Mouse (Mus musculus) Patski (cell line): ENCODE results near the gene D130040H23Rik. TPM values are rescaled to one million over a fixed set of nuclear protein-coding genes. Genes with fewer than 3 reads are reported as not detected.
A peak's percentile ranks its signal among the peaks of the same experiment; 100 is the strongest.
"Not testable (repeated sequence)": the region's sequence is repeated elsewhere in the genome, so short reads cannot be mapped to it uniquely, and the experiment has no call there.

ENCODE experiments used
- ATAC-seq: fragments of 100-300 bp; one replicate; pipeline ENCODE4 v1.8.0; 2021
- CTCF ChIA-PET: fragments of 350-600 bp; sonication (Branson Sonifier 250); formaldehyde crosslinking; loops from one replicate; lab custom pipeline; 2022; ENCODE audit warnings: inconsistent platforms; lab: Charles Lee
- POLR2A ChIA-PET: fragments of 350-600 bp; sonication (Branson Sonifier 250); formaldehyde crosslinking; loops from one replicate; lab custom pipeline; 2022; ENCODE audit warnings: antibody characterized with exemption, inconsistent platforms; lab: Charles Lee
- DNase-seq: peaks from one replicate; pipeline ENCODE4 v3.0.0-alpha.2; 2011; ENCODE audit warnings: low read depth, low spot score
- H3K27me3 ChIP-seq: fragments of 371-371 bp; one replicate; pipeline ENCODE4 v1.5.1; 2021
- CTCF ChIP-seq: fragments of 100-300 bp; IDR thresholded peaks from one replicate; pipeline ENCODE4 v1.5.1; 2021
- in situ Hi-C: fragments of 300-500 bp; cut with MboI; formaldehyde crosslinking; loops from 3 replicates; pipeline ENCODE4 v1.11.1; 2018; ENCODE audit warnings: low pct_unique_long_range_greater_than_20kb, mixed read lengths
- polyA plus RNA-seq: library from polyadenylated mRNA; unstranded; gene quantifications from one replicate; pipeline ENCODE4 v1.2.3, GENCODE M21; 2021

Gene D130040H23Rik
- polyA plus RNA-seq, result 0.89 TPM

DNA sequence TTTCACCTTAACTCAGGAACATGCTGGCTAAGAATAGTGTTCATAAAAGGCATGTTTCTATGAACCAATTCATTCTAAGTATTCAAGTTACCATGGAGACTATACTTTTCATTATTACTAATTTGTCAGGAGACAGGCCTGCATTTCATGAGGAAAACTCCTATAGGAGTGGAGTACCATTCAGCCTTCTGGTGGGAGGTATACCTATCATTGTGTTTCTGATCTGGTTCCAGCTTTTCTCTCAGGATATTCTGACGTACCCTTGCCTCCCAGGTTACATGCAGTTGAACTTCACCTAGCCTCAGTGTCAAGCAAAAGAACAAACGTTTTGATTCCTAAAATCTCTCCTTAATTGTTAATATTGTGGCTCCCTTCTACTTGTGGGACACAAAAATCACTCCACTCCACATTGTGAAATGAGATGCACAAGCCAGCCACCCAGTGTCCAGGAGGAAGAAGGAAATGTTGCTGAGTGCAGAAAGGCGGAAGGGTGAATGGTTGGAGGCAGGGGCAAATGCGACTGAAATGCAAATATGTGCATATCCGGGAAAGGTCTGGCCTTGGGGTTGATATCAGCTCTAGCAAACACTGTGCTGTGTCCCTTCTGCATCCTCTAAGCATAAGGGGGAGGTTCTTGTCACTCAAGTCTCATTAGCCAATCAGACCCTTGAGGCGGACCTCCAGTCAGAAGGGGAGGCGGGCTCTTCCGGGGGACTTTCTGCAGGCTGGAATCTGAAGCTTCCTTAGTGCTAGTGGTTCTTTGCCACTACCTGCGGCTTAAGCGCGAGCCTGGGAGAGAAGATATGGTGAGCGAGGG is at the start of gene D130040H23Rik:
TSS of gene D130040H23Rik (plus strand) at position 695 of the 817 bp plus-strand sequence.
- in situ Hi-C loops, result no loop called here
- DNase-seq (no peak), ATAC-seq (peak; percentile 75)
- ChIA-PET POLR2A (no interaction called here), CTCF (no interaction called here)
- TF ChIP-seq CTCF, result no peak
- H3K27me3 ChIP-seq, result no peaks in the 10 kb centered on the region

- POLR2A ChIA-PET, result no interaction called here
Measured at GRCm38 (mm10) chr8:69242541-69242940, 28.3 kb upstream of the D130040H23Rik start.

DNA sequence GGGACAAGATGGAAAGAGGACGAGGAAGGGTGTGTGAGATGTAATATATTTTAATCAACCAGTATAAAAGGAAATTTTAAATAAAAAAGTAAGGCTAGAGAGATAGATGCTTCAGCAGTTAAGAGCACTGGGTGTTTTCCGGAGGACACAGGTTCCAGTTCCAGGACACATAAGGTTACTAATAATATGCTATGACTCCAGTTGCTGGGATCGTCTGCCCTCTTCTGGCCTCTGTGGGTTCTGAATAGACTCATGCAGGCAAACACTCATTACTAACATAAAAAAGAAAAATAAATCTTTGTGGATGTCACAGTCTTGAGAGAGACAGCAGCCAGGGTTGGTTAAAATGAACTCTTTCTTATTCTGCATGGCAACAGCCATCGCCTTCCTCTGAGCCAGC is 2.4 kb upstream of the D130040H23Rik start:
- peak; percentile 75 for TF ChIP-seq CTCF
- ChIA-PET CTCF (no interaction called here), POLR2A (no interaction called here)
- no peaks in the 10 kb centered on the region for H3K27me3 ChIP-seq
- DNase-seq (no peak), ATAC-seq (peak; percentile 42)
- in situ Hi-C loops, result no loop called here

More at GRCm38 (mm10) chr8:69242541-69242940, 28.3 kb upstream of the D130040H23Rik start:
- in situ Hi-C loops, result no loop called here
- no peak for DNase-seq
- CTCF ChIA-PET, result no interaction called here
- H3K27me3 ChIP-seq, result no peaks in the 10 kb centered on the region
- no peak for TF ChIP-seq CTCF
- no peak for ATAC-seq

DNA sequence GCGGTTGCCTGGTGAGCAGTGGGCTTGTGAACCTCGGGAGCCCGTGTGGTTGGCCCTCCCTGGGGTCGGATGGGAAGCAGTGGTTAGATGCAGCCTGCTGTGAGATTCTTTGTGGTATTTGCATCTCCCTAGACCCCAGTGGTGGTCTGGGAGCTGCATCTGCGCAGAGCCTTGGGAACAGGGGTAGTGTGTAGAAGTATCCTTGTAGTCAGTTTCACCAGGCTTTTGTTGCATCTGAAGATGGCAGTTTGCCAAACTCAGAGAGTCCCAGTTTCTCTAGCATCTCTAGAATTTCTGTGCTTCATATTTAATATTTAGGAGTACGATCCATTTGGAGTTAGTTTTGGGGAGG is 299 bp downstream of the D130040H23Rik start:
- CTCF ChIA-PET, result no interaction called here
- POLR2A ChIA-PET, result no interaction called here
- no peaks in the 10 kb centered on the region for H3K27me3 ChIP-seq
- no peak for TF ChIP-seq CTCF
- peak; percentile 24 for ATAC-seq
- DNase-seq, result no peak
- in situ Hi-C loops, result no loop called here

- in situ Hi-C loops, result no loop called here
- no peak for TF ChIP-seq CTCF
- POLR2A ChIA-PET, result no interaction called here
- no peak for DNase-seq
- no peak for ATAC-seq
- H3K27me3 ChIP-seq, result no peaks in the 10 kb centered on the region
- CTCF ChIA-PET, result no interaction called here
Measured at GRCm38 (mm10) chr8:69272435-69272834, 1.6 kb downstream of the D130040H23Rik start.

DNA sequence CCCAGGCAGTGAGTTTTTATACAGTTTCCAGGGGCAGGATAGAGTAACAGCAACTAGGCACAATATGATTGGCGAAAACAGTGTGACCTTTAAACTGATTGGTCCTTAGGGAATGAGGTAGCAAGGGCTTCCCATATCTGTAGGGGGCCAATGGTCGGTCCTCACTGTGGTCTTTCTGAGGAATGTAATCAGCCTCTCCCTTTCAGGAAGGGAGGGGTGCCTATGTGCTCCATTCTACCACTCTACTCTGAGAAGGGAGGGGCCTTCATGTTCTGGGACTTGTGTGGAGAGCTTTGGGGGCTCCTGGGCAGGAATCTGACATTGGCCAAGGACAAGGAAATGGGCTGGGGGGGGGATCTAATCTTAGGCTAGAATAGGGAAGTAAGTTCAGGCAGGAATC is 53.9 kb downstream of the D130040H23Rik start:
- in situ Hi-C loops, result loop anchor here (25.0 kb wide), 1 partner anchor 563 kb away; the partner anchor contains the start of gene Cilp2
- POLR2A ChIA-PET, result no interaction called here
- no peak for ATAC-seq
- CTCF ChIA-PET, result no interaction called here
- no peaks in the 10 kb centered on the region for H3K27me3 ChIP-seq
- DNase-seq, result no peak
- no peak for TF ChIP-seq CTCF

DNA sequence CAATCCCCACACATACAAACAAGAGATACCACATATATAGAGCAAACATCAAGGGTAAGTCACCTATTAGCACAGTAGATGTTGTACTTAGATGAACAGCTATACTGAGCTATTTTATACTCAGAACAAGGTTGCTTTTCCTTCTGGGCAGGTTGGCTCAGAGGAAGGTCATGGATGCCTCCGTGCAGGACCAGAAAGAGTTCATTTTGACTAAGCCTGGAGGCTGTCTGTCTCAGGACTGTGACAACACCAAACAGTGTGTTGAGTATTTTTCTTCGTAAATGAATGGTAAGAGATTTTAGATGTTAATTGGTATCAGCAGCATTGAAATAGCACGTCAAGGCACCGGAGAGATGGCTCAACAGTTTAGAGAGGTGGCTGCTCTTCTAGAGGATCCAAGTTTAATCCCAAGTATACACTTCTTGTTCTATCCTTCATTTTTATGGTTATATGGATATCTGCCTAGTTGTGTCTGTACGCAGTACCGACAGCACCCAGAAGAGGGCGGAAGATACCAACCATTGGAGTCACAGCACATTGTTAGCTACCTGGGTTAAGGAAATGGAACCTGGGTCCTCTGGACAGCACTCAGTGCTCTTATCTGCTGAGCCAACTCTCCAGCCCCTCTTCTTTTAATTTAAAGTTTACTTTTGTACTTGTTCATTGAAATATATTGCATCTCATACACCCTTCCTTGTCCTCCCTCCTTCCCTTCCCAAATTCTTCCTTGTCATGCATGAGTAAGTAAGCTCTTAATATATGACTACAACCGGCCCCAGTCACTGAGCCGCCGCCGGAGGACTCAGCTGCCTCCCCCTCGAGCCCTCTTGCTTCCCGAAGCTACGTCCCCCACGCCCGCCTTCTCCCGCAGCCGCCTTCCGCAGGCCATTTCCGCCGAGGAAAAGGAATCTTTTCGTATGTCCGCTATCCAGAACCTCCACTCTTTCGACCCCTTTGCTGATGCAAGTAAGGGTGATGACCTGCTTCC is 57.7 kb downstream of the D130040H23Rik start:
- TF ChIP-seq CTCF, result peak; percentile 79
- ChIA-PET CTCF (interaction anchor here (1.5 kb wide), 1 partner anchor 9 kb away, joined by 4 read pairs; no protein-coding TSS in a partner anchor), POLR2A (no interaction called here)
- no peaks in the 10 kb centered on the region for H3K27me3 ChIP-seq
- in situ Hi-C loops, result loop anchor here (25.0 kb wide), 1 partner anchor 559 kb away; the partner anchor contains the start of gene Cilp2
- ATAC-seq, result peak; percentile 79
- peak; percentile 15 for DNase-seq

GRCm38 (mm10) chr8:69329289-69329688 is 58.4 kb downstream of the D130040H23Rik start:
- POLR2A ChIA-PET, H3K27me3 ChIP-seq, DNase-seq, ATAC-seq: not testable (repeated sequence)
- in situ Hi-C loops, result loop anchor here (25.0 kb wide), 1 partner anchor 558 kb away; the partner anchor contains the start of gene Cilp2
- CTCF ChIA-PET, result interaction anchor here (1.5 kb wide), 1 partner anchor 8 kb away, joined by 4 read pairs; no protein-coding TSS in a partner anchor

Other genes starting within 250 kb of the D130040H23Rik start
- gene Zfp930, start 62.0 kb upstream of the D130040H23Rik start, polyA plus RNA-seq, result 13.0 TPM
- not detected for gene Gm9495, start 182.5 kb downstream of the D130040H23Rik start, polyA plus RNA-seq